9 mouse cellular contexts compared by ENCODE assay signal in the genomic region with DNA sequence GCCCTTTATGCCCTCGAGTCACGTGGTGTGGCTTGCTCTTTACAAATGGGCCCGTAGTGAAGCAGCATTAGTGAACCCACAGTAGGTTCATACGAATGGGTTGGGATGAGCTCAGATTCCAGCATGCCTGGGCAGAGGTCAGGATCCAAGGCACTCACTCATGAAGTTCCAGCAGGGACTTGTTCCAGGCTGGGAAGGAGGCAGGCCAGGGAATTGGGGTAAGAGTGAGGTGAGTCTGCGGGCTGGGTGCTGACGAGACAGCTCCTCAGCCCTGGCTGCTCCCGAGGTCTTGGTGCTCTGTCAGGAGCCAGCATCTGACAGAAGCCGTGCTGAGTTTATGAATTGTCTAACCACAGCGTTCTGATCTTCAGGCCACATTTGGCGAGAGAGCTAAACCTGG.
A peak's percentile ranks its signal among the peaks of the same experiment; 100 is the strongest.
DNase-seq lines count a peak whose midpoint lies in the region; ATAC-seq lines count a peak whose summit lies in the region.
"Had no signal": no experiment of that assay in that cellular context is flagged by ENCODE, and none has a peak within 500 bp of the region (broad histone marks: within the 10 kb centered on the region; RNA-seq: fewer than 3 reads in every experiment).

No protein-coding gene starts in this region.

- WGBS in hindbrain, embryonic 13.5 days, result 44% methylated on average over 10 of the region's 10 CpGs
- WGBS in hindbrain, embryonic 14.5 days, result 43% methylated on average over 10 of the region's 10 CpGs
- 34% methylated on average over 10 of the region's 10 CpGs for WGBS in intestine, embryonic 14.5 days
- WGBS in midbrain, embryonic 12.5 days, result 57% methylated on average over 10 of the region's 10 CpGs

- no peak for ATAC-seq in hindbrain, embryonic 13.5 days (ENCODE audit: low FRiP score)
- ATAC-seq in hindbrain, embryonic 14.5 days (ENCODE audit: low FRiP score), result no peak
- peak; percentile 59; the same call in 1 of the 2 replicates for ATAC-seq in intestine, embryonic 14.5 days (replicated peaks; ENCODE audit: low FRiP score, low TSS enrichment, low read depth)
- ATAC-seq in midbrain, embryonic 12.5 days (ENCODE audit: low FRiP score, low read depth), result no peak

- H3K27me3 ChIP-seq in hindbrain, embryonic 13.5 days, result no peaks in the 10 kb centered on the region
- no peaks in the 10 kb centered on the region for H3K27me3 ChIP-seq in hindbrain, embryonic 14.5 days (ENCODE audit: control insufficient read depth, insufficient read depth, low read length)
- H3K27me3 ChIP-seq in intestine, embryonic 14.5 days (replicated peaks; ENCODE audit: control insufficient read depth, insufficient read depth, low read length), result no peaks in the 10 kb centered on the region
- H3K27me3 ChIP-seq in midbrain, embryonic 12.5 days, result no peaks in the 10 kb centered on the region
- H3K27me3 ChIP-seq: megakaryocyte, embryonic 14.5 days had no signal

- H3K4me3 ChIP-seq in hindbrain, embryonic 13.5 days, result no peak overlapping the region
- H3K4me3 ChIP-seq in hindbrain, embryonic 14.5 days (replicated peaks; ENCODE audit: low read length), result no peak overlapping the region
- H3K4me3 ChIP-seq in intestine, embryonic 14.5 days (ENCODE audit: low read depth, low read length), result no peak overlapping the region
- no peak overlapping the region for H3K4me3 ChIP-seq in midbrain, embryonic 12.5 days
- H3K4me3 ChIP-seq: megakaryocyte, embryonic 14.5 days had no signal

- H3K9me3 ChIP-seq in hindbrain, embryonic 13.5 days, result no peaks in the 10 kb centered on the region
- no peaks in the 10 kb centered on the region for H3K9me3 ChIP-seq in hindbrain, embryonic 14.5 days (ENCODE audit: control insufficient read depth, low read length)
- no peaks in the 10 kb centered on the region for H3K9me3 ChIP-seq in intestine, embryonic 14.5 days (ENCODE audit: control insufficient read depth, low read length)
- H3K9me3 ChIP-seq in midbrain, embryonic 12.5 days, result no peaks in the 10 kb centered on the region
- H3K9me3 ChIP-seq: megakaryocyte, embryonic 14.5 days had no signal

- DNase-seq in hindbrain, embryonic 14.5 days (ENCODE audit: low spot score), result no peak
- peak; percentile 79 for DNase-seq in adipocyte (ENCODE audit: low spot score)
- no peak for DNase-seq in intestine, embryonic 14.5 days (ENCODE audit: low spot score)
- DNase-seq in cerebellum, adult 18-20 months, result no peak
- no peak for DNase-seq in layer of hippocampus, adult 11-12 months (ENCODE audit: low spot score)

- no peaks in the 10 kb centered on the region for H3K36me3 ChIP-seq in hindbrain, embryonic 13.5 days
- H3K36me3 ChIP-seq in hindbrain, embryonic 14.5 days (replicated peaks; ENCODE audit: control insufficient read depth, insufficient read depth), result no peaks in the 10 kb centered on the region
- H3K36me3 ChIP-seq in intestine, embryonic 14.5 days (ENCODE audit: control insufficient read depth, insufficient read depth, low read length), result no peaks in the 10 kb centered on the region
- H3K36me3 ChIP-seq in midbrain, embryonic 12.5 days, result no peaks in the 10 kb centered on the region

- H3K4me1 ChIP-seq in hindbrain, embryonic 13.5 days (replicated peaks), result peaks cover 34% of the 10 kb centered on the region
- H3K4me1 ChIP-seq in hindbrain, embryonic 14.5 days (replicated peaks; ENCODE audit: control insufficient read depth, insufficient read depth, low read length), result peaks cover 30% of the 10 kb centered on the region
- peaks cover 38% of the 10 kb centered on the region for H3K4me1 ChIP-seq in intestine, embryonic 14.5 days (replicated peaks; ENCODE audit: control insufficient read depth, insufficient read depth, low read length)
- H3K4me1 ChIP-seq in midbrain, embryonic 12.5 days, result peaks cover 36% of the 10 kb centered on the region
- H3K4me1 ChIP-seq: megakaryocyte, embryonic 14.5 days had no signal

- peak overlapping the region; percentile 46; the same call in 1 of the 2 replicates for H3K9ac ChIP-seq in hindbrain, embryonic 13.5 days
- H3K9ac ChIP-seq in hindbrain, embryonic 14.5 days, result no peak overlapping the region
- no peak overlapping the region for H3K9ac ChIP-seq in intestine, embryonic 14.5 days (ENCODE audit: low read length)
- no peak overlapping the region for H3K9ac ChIP-seq in midbrain, embryonic 12.5 days (replicated peaks)

- H3K27ac ChIP-seq in hindbrain, embryonic 13.5 days, result no peak overlapping the region
- no peak overlapping the region for H3K27ac ChIP-seq in hindbrain, embryonic 14.5 days
- peak overlapping the region; percentile 1; the same call in 1 of the 2 replicates for H3K27ac ChIP-seq in intestine, embryonic 14.5 days (ENCODE audit: low read depth)
- H3K27ac ChIP-seq in midbrain, embryonic 12.5 days (replicated peaks), result peak overlapping the region; percentile 86; the same call in 1 of the 2 replicates

- H3K4me2 ChIP-seq in hindbrain, embryonic 13.5 days, result no peak overlapping the region
- no peak overlapping the region for H3K4me2 ChIP-seq in hindbrain, embryonic 14.5 days (replicated peaks)
- H3K4me2 ChIP-seq in intestine, embryonic 14.5 days (ENCODE audit: low read length), result no peak overlapping the region
- H3K4me2 ChIP-seq in midbrain, embryonic 12.5 days (replicated peaks), result no peak overlapping the region
- H3K4me2 ChIP-seq: heart, embryonic 11.5 days had no signal

Comparison
In these comparisons a context has a peak if more than half of its experiments do, and no peak if none do; other contexts are left out.
1. H3K27ac ChIP-seq: peak in intestine, embryonic 14.5 days (single experiment) and midbrain, embryonic 12.5 days (single experiment); none in hindbrain, embryonic 13.5 days (single experiment) and hindbrain, embryonic 14.5 days (single experiment).